Mouse (Mus musculus) testis, adult 2 months (tissue): Measurements from ENCODE around the gene Atp6v0e.
A peak's percentile ranks its signal among the peaks of the same experiment; 100 is the strongest.

Experiments
- CTCF ChIP-seq: fragments of 200-500 bp; IDR thresholded peaks from 2 replicates; pipeline ENCODE4 v1.5.1; 2012; ENCODE audit warnings: low read depth, mild to moderate bottlenecking, inconsistent platforms, low read length, moderate library complexity; ENCODE audit not compliant: control insufficient read depth, insufficient read depth, insufficient replicate concordance
- POLR2A ChIP-seq: fragments of 200-500 bp; IDR thresholded peaks from 2 replicates; pipeline ENCODE4 v1.6.1; 2012; ENCODE audit warnings: low read depth, mild to moderate bottlenecking, inconsistent platforms, low read length, moderate library complexity; ENCODE audit not compliant: control insufficient read depth

- TF ChIP-seq CTCF (no peak), POLR2A (0 out of 2 replicates have a peak, but pooled peaks have one; percentile 9)
These were observed 4.0 kb upstream of the Atp6v0e start for GRCm38 (mm10) chr17:26658854-26659572.
